Mouse (Mus musculus): Measurements from ENCODE around the gene Nostrin.

Nostrin gene

GRCm38 (mm10) chr2:69135661-69136576 is at the start of gene Nostrin:
TSS of gene Nostrin (plus strand) at chr2:69135800.
- DNase-seq (ENCODE audit: low spot score in 2 of 2), result no peak

- no peak for DNase-seq (ENCODE audit: low spot score in 2 of 2)
Observed at GRCm38 (mm10) chr2:69086505-69087260, 48.9 kb upstream of the Nostrin start.

DNA sequence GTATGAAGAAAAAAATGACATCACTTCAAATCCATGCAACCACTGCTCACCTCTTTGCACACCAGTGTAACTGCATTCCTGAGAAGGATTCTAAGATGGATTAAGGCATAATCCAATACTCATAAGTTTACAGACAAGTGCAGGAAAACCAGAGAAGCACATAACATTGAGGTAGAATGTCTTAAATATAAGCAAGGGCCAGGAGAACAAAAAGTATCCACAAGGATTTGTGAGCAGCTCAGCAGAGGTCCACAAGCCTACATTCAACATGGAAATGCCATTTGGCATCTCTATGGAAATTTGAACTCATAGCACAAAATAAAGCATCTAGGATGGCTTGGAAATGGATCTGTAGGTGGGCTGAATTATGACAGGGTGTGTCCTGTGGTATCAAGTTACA is 39.8 kb upstream of the Nostrin start:
- no peak for DNase-seq (ENCODE audit: low spot score in 2 of 2)

DNA sequence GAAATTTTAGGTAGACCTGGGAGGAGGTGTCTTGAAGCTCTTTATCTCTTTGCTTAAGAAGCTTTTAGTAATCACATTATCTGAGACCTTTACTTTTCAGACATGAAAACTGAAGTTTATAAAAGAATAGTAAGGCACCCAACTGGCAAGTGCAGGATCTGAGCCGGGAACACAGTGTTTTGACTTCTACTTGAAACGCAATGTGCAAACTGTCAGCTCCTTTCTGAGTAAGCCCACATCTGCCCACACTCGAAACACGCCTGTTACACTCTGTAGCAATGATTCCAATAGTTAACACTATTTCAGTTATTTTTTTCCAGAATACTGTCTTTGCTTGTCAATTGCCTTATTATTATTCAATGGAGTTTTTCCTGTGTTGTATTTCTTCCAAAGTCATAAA is 38.8 kb upstream of the Nostrin start:
- DNase-seq (ENCODE audit: low spot score in 2 of 2), result no peak

- DNase-seq (ENCODE audit: low spot score in 2 of 2), result no peak
Observed at GRCm38 (mm10) chr2:69097526-69097925, 38.1 kb upstream of the Nostrin start.

DNA sequence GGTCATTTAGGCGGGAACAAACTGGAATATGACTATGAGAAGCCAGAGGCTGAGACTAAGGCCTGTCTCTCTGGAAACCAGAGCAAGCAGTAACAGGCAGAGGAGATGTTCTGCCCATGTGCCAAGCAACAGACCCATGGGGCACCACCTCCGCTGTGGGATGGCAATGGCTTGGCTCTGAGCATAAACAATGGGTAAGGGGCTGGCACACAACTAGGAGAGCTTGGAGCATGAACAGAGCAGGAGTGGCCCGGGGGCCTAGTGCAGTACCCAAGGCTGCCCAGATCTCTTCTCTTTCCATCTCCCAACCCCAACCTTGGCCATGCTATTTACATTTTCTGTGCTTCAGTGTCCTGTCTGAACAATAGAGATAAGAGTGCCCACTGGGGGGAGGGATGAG is 36.9 kb upstream of the Nostrin start:
- no peak for DNase-seq (ENCODE audit: low spot score in 2 of 2)

DNA sequence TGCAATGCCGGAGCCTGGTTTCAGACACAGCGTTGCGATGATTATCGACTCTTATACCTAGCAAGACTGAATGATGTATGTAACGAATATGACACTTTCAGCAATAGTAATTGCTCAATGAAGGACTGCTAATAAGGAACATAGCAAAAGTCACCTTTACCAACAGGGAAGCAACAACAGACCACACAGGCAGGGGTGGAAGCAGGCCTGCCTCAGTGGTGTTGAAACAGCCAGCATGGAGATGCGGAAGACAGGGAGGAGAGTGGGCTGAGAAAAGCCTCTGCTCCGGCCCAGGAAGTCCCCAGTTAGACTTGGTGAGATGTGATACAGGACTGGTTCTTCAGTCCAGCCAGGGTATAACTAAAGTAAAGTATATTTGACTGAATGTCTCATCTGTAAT is 36.5 kb upstream of the Nostrin start:
- DNase-seq (ENCODE audit: low spot score in 2 of 2), result no peak

- DNase-seq (ENCODE audit: low spot score in 2 of 2), result peak in 1 of 2 experiments; percentile 2
Observed at GRCm38 (mm10) chr2:69100706-69101105, 34.9 kb upstream of the Nostrin start.

DNA sequence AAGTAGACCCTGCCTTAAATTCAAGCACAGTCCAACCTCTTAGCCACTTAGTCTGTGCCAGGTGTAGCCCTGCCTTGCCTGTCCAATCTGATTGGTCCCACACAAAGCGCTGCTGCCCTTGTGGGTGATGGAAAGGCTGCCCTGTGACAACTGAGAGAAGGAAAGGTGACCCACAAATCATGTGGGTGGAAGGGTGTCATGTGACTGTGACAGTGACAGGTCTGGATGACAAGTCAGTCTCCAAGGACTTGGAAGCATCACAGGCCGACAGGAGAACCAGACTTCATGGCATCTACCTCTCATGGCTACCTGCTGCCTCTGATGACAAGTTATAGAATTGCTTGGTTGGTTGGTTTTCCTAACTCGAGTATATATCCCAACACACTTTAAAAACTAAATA is 32.1 kb upstream of the Nostrin start:
- no peak for DNase-seq (ENCODE audit: low spot score in 2 of 2)

- DNase-seq (ENCODE audit: low spot score in 2 of 2), result no peak
Observed at GRCm38 (mm10) chr2:69104511-69105145, 31.0 kb upstream of the Nostrin start.

DNA sequence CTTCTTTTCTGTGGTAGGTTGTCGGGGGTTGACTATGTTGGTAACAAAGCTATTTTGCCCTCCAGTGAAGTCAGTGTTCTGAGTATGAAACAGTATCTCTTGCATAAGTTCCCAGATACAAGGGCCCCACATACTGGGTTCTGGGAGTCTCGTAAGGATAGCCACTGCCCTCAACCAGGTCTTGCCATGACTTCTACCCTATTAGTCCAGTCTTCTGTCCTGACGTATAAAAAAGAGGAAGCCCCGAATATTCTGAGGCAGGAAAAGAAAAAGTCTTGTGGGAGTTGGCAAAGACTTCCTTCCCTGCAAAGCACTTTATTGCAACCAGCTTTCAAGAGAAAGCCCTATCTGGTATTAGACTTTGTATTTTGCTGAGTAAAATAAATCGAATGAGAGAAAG is 26.4 kb upstream of the Nostrin start:
- DNase-seq (ENCODE audit: low spot score in 2 of 2), result no peak

DNA sequence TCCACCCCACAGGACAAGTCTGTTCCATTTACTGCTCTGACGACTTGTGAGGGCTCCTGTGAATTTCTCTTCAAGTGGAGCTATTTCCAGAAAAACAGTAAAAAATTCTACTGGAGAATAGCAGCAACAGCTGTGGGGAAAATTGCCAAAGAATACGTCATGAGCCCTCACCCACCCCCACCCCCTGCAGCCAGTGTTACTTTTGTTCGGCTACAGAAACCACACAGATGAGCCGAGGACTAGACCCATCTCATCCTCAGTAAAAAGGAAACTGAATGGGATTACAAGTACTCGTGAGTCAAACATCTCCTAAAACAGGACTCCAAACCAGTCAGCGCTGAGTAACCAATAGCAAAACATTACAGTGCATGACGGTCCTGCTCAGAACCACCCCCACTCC is 25.9 kb upstream of the Nostrin start:
- DNase-seq (ENCODE audit: low spot score in 2 of 2), result no peak

GRCm38 (mm10) chr2:69112609-69113008 is 23.0 kb upstream of the Nostrin start:
- DNase-seq (ENCODE audit: low spot score in 2 of 2), result no peak

GRCm38 (mm10) chr2:69113829-69114547 is 21.6 kb upstream of the Nostrin start:
- no peak for DNase-seq (ENCODE audit: low spot score in 2 of 2)

DNA sequence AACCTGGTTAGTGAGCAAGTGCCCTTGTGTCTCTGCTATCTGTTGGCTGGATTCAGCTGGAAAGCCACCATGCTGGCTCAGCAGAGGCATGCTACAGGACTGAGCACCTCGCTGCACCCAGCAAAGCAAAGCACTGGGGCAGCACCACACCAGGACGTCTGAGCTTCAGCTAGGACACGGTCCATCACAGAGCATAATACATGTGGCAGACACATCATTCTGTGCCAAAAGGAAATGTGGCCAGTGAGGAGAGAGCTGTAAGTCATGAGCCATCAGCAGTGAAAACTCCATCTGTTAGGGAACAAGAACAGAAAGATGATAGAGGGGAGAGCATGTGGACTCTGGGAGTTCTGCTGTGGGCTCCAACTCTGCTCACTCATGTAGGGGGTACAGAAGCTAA is 19.7 kb upstream of the Nostrin start:
- no peak for DNase-seq (ENCODE audit: low spot score in 2 of 2)

GRCm38 (mm10) chr2:69116767-69117166 is 18.8 kb upstream of the Nostrin start:
- DNase-seq (ENCODE audit: low spot score in 2 of 2), result no peak

DNA sequence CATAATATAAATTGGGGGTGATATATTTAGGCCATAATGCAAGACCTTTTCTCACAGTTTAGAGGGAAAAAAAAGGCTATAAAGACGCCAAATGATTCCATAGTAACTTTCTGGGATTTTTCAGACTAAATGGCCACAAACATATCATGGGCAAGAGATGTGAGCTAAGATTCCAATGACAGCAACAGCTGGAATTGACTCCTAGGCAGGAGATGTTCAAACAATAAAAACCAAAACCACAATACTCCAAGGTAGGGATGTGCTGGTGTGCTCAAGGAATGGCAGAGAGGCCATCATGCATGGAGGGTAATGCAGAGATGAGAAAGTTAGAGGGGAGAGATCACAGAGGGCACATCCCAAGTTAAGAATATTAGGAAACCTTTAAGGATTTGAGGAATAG is 16.6 kb upstream of the Nostrin start:
- DNase-seq (ENCODE audit: low spot score in 2 of 2), result no peak

GRCm38 (mm10) chr2:69119718-69120117 is 15.9 kb upstream of the Nostrin start:
- no peak for DNase-seq (ENCODE audit: low spot score in 2 of 2)

DNA sequence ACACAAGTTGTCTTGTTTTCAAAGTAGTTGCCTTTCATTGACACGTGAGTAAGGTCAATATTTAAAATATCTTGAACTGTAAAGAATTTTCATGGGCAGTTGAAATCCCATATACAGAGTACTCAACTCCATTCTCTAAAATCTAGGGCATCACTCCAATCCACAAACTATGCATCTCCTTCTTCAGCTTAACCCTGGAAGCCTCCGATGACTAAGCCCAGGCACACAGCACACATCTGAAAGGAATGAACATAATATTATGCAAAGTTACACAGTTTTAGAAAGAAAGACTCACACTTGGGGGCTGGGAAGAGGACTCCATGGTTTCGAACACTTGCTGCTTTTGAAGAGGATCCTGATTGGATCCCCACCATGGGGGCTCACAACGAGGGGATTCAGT is 13.9 kb upstream of the Nostrin start:
- no peak for DNase-seq (ENCODE audit: low spot score in 2 of 2)

GRCm38 (mm10) chr2:69125425-69125824 is 10.2 kb upstream of the Nostrin start:
- no peak for DNase-seq (ENCODE audit: low spot score in 2 of 2)

- DNase-seq (ENCODE audit: low spot score in 2 of 2), result no peak
Observed at GRCm38 (mm10) chr2:69128321-69128720, 7.3 kb upstream of the Nostrin start.

- no peak for DNase-seq (ENCODE audit: low spot score in 2 of 2)
Observed at GRCm38 (mm10) chr2:69128921-69129395, 6.6 kb upstream of the Nostrin start.
